Mouse (Mus musculus) heart, postnatal 0 days (tissue): ENCODE data around the gene Dgke.

Experiments
- CTCF ChIP-seq: IDR thresholded peaks from 2 replicates; pipeline ENCODE4 v1.5.1; 2016; ENCODE audit warnings: antibody characterized with exemption, control low read depth, low read depth
- EP300 ChIP-seq: IDR thresholded peaks from 2 replicates; pipeline ENCODE4 v1.6.1; 2016; ENCODE audit warnings: antibody characterized with exemption, low read depth

- peak; percentile 69; the same call in 1 of the 2 replicates for TF ChIP-seq EP300
- TF ChIP-seq CTCF: no peak
These were observed 42.3 kb downstream of the Dgke start for GRCm38 (mm10) chr11:89024181-89024881.
